Mouse (Mus musculus) bone marrow macrophage, adult 2 months (primary cell): ENCODE results near the gene Rxra.

ENCODE experiments used
- CTCF ChIP-seq: IDR thresholded peaks from 2 replicates; pipeline ENCODE4 v1.5.1; 2012; ENCODE audit warnings: low read depth, mild to moderate bottlenecking, low read length, moderate library complexity
- POLR2A ChIP-seq: IDR thresholded peaks from 2 replicates; pipeline ENCODE4 v1.6.1; 2012; ENCODE audit warnings: mild to moderate bottlenecking, low read depth, low read length, borderline replicate concordance

GRCm38 (mm10) chr2:27738396-27738795 is 62.2 kb downstream of the Rxra start:
- no peak for TF ChIP-seq CTCF
- TF ChIP-seq POLR2A = no peak
